Mouse (Mus musculus) hindbrain, embryonic 16.5 days (tissue): ENCODE measurements around the gene Pias1. TPM values are rescaled to one million over a fixed set of nuclear protein-coding genes. Genes with fewer than 3 reads are reported as not detected.

Experiments
- ATAC-seq: fragments of 200-750 bp; cut with Nextera tagmentation; 2 replicates; pipeline ENCODE4 v1.8.0; 2017; ENCODE audit warnings: moderate TSS enrichment, moderate library complexity
- H3K27ac ChIP-seq: fragments of 300-500 bp; sonication (generic); 2 replicates; pipeline ENCODE4 v1.5.1; 2014; ENCODE audit warnings: low read depth, mild to moderate bottlenecking, control low read depth, low read length, moderate library complexity
- H3K27me3 ChIP-seq: fragments of 300-500 bp; sonication (generic); replicated peaks from 2 replicates; pipeline ENCODE4 v1.6.1; 2014; ENCODE audit warnings: low read length; ENCODE audit not compliant: control insufficient read depth, insufficient read depth
- H3K36me3 ChIP-seq: fragments of 300-500 bp; sonication (generic); 2 replicates; pipeline ENCODE4 v1.6.1; 2014; ENCODE audit warnings: mild to moderate bottlenecking, low read length, moderate library complexity, mixed read lengths; ENCODE audit not compliant: control insufficient read depth, insufficient read depth
- H3K4me1 ChIP-seq: fragments of 300-500 bp; sonication (generic); 2 replicates; pipeline ENCODE4 v1.6.1; 2014; ENCODE audit warnings: low read depth, low read length; ENCODE audit not compliant: control insufficient read depth, insufficient read depth
- H3K4me2 ChIP-seq: fragments of 300-500 bp; sonication (generic); 2 replicates; pipeline ENCODE4 v1.6.1; 2014; ENCODE audit warnings: mild to moderate bottlenecking, low read length, control low read depth, moderate library complexity
- H3K4me3 ChIP-seq: fragments of 300-500 bp; sonication (generic); 2 replicates; pipeline ENCODE4 v1.5.1; 2014; ENCODE audit warnings: mild to moderate bottlenecking, low read length, control low read depth, moderate library complexity
- H3K9ac ChIP-seq: fragments of 300-500 bp; sonication (generic); 2 replicates; pipeline ENCODE4 v1.6.1; 2014; ENCODE audit warnings: low read depth, mild to moderate bottlenecking, control low read depth, low read length, moderate library complexity
- H3K9me3 ChIP-seq: fragments of 300-500 bp; sonication (generic); 2 replicates; pipeline ENCODE4 v1.6.1; 2014; ENCODE audit warnings: mild to moderate bottlenecking, low read length, moderate library complexity; ENCODE audit not compliant: control insufficient read depth
- WGBS: fragments of 180-500 bp; shearing (Covaris S2); extraction: QIAGEN DNeasy Blood & Tissue Kit; methylation state at CpG from one replicate; pipeline ENCODE4 v1.1.7; 2014; 5-methylcytosine and 5-hydroxymethylcytosine counted together
- polyA plus RNA-seq: library from polyadenylated mRNA; unstranded; fragments of >200 nt; fragmentation: Nextera tagmentation; extraction: Ambion mirVana; gene quantifications from 2 replicates; pipeline ENCODE4 v1.2.1, GENCODE M21; 2015

Gene Pias1
- polyA plus RNA-seq, 1 experiment from 2014 or later = 53.6 TPM

DNA sequence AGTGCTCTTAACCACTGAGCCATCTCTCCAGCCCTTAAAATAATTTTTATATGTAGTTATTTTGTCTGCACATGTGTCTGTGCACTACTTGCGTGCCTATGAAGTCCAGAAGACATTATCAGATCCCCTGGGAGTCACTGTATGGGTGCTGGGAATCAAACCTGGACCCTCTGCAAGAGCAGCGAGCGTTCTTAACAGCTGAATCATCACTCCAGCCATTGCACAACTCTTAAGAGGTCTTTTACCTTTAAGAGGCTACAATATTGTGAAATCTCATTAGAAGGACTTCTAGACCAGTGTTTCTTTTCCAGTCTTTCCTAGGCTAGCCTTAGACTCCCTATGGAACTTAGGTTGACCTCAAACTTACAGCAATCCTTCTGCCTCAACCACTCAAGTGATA lies 21.7 kb downstream of the Pias1 start:
- Histone ChIP-seq H3K4me2 (no peak overlapping the region), H3K4me3 (no peak overlapping the region), H3K9ac (no peak overlapping the region), H3K27ac (no peak overlapping the region), H3K9me3 (no peaks in the 10 kb centered on the region), H3K4me1 (no peaks in the 10 kb centered on the region), H3K36me3 (no peaks in the 10 kb centered on the region), H3K27me3 (no peaks in the 10 kb centered on the region)
- WGBS = 99% methylated on average over 3 of the region's 3 CpGs
- no peak for ATAC-seq

DNA sequence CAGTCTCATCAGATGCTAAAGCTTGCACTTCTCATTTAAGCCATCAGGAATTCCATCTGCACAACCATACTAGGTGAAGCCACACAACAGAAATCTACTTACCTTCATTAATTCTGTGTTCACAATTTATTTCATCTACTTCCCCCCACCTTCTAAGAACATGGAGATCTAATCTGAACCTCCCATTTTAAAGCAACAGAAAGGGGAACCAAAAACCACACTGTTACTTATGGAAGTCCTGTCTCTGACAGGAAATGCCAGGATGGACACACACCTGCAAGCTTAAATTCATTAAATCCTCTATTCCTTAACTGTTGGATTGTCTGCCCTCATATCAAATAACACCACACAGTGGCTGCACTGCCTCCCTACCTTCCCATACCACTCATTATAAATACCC lies 35.0 kb downstream of the Pias1 start:
- Histone ChIP-seq H3K4me1 (no peaks in the 10 kb centered on the region; the same call in 1 of the 2 replicates), H3K27ac (no peak overlapping the region), H3K9me3 (no peaks in the 10 kb centered on the region), H3K4me3 (no peak overlapping the region), H3K4me2 (no peak overlapping the region), H3K9ac (no peak overlapping the region), H3K27me3 (no peaks in the 10 kb centered on the region), H3K36me3 (peaks cover 5% of the 10 kb centered on the region; the same call in 1 of the 2 replicates)
- ATAC-seq = no peak

DNA sequence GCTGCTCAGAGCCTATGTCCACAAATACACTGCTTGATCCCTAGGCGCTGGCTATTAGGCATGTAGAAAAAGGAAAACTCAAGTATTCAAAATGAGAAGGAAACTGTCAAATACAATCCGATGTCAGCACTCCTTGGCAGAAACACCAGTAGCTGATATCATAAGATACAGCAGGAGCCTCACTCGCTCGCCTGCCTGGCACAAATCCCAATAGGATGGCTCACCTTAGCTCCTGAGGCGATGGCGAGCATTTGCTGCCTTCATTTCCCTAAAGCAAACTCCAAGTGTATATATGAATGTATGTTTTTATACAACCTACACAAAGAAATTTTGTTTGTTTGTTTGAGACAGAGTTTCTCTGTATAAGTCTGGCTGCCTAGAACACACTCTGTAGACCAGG lies 42.4 kb downstream of the Pias1 start:
- Histone ChIP-seq H3K9ac (no peak overlapping the region), H3K9me3 (no peaks in the 10 kb centered on the region), H3K4me3 (no peak overlapping the region), H3K27me3 (no peaks in the 10 kb centered on the region), H3K4me2 (no peak overlapping the region), H3K27ac (no peak overlapping the region), H3K4me1 (no peaks in the 10 kb centered on the region; the same call in 1 of the 2 replicates), H3K36me3 (no peaks in the 10 kb centered on the region)
- 93% methylated on average over 6 of the region's 6 CpGs for WGBS
- no peak for ATAC-seq

DNA sequence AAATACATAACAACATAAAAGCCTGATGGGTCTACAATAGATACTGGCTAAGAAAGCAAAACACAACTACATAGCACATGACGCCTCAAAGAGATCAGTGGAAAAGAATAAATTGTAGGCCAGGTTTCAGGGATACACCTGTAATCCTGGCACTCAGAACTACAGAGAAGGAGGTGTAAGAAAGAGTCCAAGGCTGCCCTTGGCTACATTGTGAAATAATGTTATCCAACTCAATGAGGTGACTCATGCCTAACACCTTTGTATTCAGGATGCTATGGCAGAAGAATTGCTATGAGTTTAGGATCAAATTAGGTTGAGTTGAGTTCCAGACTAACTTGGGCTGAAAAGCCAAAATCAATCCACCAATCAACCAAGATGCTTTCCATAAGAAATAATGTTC lies 43.7 kb downstream of the Pias1 start:
- 83% methylated on average over 1 of the region's 1 CpGs for WGBS
- Histone ChIP-seq H3K4me1 (no peaks in the 10 kb centered on the region; the same call in 1 of the 2 replicates), H3K4me2 (no peak overlapping the region), H3K4me3 (no peak overlapping the region), H3K27ac (no peak overlapping the region), H3K9me3 (no peaks in the 10 kb centered on the region), H3K9ac (no peak overlapping the region), H3K36me3 (no peaks in the 10 kb centered on the region), H3K27me3 (no peaks in the 10 kb centered on the region)
- ATAC-seq = no peak

DNA sequence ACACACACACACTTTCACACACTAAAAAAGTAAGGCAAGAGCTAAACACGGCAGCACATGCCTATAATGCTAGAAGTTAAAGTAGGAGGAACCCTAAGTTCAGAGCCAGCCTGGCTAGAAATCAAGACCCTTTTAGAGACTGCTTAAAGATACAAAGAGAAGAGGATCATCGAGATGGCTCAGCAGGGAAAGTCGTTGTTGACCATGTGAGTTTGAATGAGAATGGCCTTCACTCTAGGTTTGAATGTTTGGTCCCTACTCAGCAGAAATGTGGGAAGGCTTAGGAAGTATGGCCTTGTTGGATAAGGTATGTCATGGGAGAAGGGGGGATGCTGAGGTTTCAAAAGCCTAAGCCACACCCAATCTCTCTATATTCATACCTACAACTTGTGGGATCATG lies 46.8 kb downstream of the Pias1 start:
- no peaks in the 10 kb centered on the region for H3K36me3 ChIP-seq
- H3K9me3 ChIP-seq = no peaks in the 10 kb centered on the region
- no peak overlapping the region for H3K27ac ChIP-seq
- H3K4me1 ChIP-seq = no peaks in the 10 kb centered on the region; the same call in 1 of the 2 replicates
- H3K4me2 ChIP-seq = no peak overlapping the region
- 89% methylated on average over 3 of the region's 3 CpGs for WGBS
- no peak for ATAC-seq
- H3K27me3 ChIP-seq = no peaks in the 10 kb centered on the region
- no peak overlapping the region for H3K4me3 ChIP-seq
- H3K9ac ChIP-seq = no peak overlapping the region

DNA sequence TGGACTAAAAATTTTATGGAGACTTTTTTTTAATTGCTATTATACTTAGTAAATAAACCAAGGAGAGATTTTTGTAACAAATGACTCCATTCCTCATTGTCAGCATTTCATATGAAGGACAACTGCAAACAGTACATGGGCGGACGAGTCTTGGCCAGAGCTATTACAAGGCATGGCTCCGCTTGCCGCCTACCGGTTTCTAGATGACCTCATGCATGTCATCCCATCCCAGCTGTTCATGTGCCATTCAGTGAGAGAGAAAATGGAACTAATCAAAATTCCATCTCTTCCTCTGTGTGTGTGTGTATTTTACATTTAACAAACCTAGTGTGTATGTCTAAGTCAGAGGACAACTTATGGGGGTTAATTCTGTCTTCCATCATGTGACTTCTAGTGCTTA lies 51.9 kb downstream of the Pias1 start:
- no peak for ATAC-seq
- Histone ChIP-seq H3K4me3 (no peak overlapping the region), H3K36me3 (no peaks in the 10 kb centered on the region), H3K4me2 (no peak overlapping the region), H3K9me3 (no peaks in the 10 kb centered on the region), H3K9ac (no peak overlapping the region), H3K4me1 (no peaks in the 10 kb centered on the region; the same call in 1 of the 2 replicates), H3K27me3 (no peaks in the 10 kb centered on the region), H3K27ac (no peak overlapping the region)
- WGBS = 57% methylated on average over 5 of the region's 5 CpGs

DNA sequence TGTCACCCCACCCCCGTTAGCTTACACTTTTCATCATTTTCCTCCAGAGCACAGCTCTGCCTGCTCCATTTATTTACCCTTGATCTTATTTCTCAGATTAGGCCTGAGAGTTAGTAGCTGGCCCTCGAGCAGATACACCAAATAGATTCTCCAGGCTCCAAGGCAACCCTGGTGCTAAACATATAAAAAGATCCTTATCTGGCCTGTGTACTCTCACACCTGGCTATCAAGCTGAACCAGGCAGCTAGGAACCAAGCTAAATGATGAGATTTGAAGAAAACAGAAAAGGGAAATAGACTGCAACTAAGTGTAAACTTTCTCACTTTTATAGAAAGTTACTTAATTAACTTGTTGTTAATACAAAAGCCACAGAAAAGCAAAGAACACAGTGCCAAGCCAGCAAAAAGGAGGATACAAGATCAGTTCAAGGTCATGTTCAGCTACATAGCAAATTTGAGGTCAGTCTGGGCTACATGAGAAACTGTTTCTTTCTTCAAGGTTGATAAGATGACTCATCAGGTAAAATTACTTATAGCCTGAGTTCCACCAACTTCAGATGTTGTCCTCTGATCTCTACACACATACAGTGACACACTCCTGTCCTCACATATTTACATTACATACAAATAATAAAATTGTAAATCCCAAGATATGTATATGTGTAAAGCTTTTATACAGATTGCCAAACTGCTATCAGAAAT lies 52.9 kb downstream of the Pias1 start:
- Histone ChIP-seq H3K9ac (no peak overlapping the region), H3K9me3 (no peaks in the 10 kb centered on the region), H3K27ac (no peak overlapping the region), H3K4me3 (no peak overlapping the region), H3K4me1 (no peaks in the 10 kb centered on the region; the same call in 1 of the 2 replicates), H3K36me3 (no peaks in the 10 kb centered on the region), H3K4me2 (no peak overlapping the region), H3K27me3 (no peaks in the 10 kb centered on the region)
- ATAC-seq = no peak
- 69% methylated on average over 2 of the region's 2 CpGs for WGBS

DNA sequence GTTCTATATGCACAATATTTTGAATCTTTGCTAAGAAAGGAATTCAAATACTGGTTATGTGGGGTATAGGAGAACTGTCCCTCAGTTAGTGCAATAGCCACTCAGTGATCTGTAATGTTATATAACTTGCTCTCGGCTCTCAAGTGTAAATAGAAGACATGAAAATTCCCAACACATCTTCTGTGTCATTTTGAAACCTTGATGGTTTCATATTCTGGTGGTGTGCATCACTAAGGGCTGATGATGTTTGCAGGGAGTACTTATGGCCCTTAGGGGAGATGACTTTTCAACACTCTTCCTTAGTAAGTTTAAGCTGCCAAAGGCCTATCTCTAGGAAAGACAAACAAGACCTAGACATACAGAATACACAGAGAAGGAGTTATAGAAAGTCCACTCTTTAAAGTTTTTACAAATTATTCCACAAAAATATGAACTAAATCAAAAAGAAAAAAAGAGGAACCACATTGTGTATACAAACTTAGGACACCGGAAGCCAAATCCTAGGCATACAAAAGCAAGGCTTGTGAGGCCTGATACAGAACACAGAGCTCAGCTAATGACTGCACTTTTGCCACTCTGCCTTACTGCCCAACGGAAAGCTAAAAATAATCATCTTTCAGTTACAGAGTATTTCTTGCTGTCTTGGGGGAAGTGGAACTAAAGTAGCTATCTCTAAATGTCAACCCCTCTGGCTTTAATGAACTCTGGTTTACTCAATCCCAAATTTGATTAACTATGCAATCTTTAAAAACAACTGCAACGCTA lies 55.0 kb downstream of the Pias1 start:
- no peak overlapping the region for H3K4me3 ChIP-seq
- no peaks in the 10 kb centered on the region for H3K9me3 ChIP-seq
- no peak overlapping the region for H3K27ac ChIP-seq
- ATAC-seq = no peak
- 83% methylated on average over 4 of the region's 4 CpGs for WGBS
- H3K4me1 ChIP-seq = no peaks in the 10 kb centered on the region
- no peaks in the 10 kb centered on the region for H3K27me3 ChIP-seq
- no peak overlapping the region for H3K9ac ChIP-seq
- no peak overlapping the region for H3K4me2 ChIP-seq
- H3K36me3 ChIP-seq = no peaks in the 10 kb centered on the region

DNA sequence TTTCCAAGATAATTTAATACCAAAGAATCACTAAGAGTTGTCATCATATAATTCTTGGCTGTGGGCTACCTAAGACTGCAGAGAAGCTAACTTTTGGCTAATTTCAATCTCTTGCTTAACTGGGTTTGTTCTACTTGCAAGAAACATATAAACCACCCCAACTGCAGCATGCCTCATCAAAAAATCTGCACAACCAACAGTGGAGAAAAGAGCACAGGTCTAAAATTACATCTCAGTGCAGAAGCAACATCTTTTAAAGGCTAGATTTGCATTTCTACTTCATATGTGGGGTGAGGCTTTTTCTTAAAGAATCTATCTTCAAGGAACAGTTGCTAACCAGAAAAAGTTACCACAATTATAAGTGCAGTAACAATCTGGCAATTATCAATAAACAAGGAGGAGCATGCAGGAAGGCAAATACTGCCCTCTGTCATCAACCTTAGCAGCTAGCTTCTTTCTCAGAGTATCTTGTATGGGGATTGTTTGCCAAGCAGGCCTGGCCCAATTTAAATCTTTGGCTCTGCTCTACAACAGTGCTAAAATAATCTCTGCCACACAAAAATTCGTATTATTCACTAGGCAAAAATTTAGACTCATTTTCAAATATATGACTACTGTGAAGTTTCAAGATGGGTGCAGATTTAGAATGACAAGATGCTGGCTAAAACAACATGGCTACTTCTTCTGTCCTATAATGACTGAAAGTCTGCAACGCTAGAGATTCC lies 62.7 kb downstream of the Pias1 start:
- H3K9ac ChIP-seq = no peak overlapping the region
- H3K4me2 ChIP-seq = no peak overlapping the region
- H3K4me3 ChIP-seq = no peak overlapping the region
- H3K27me3 ChIP-seq = no peaks in the 10 kb centered on the region
- H3K27ac ChIP-seq = no peak overlapping the region
- no peak for ATAC-seq
- no peaks in the 10 kb centered on the region for H3K4me1 ChIP-seq
- H3K9me3 ChIP-seq = no peaks in the 10 kb centered on the region
- H3K36me3 ChIP-seq = no peaks in the 10 kb centered on the region
- 86% methylated on average over 2 of the region's 2 CpGs for WGBS
